Mouse (Mus musculus) CH12.LX (cell line): ENCODE data around the gene Slc38a5. TPM values are rescaled to one million over a fixed set of nuclear protein-coding genes. Genes with fewer than 3 reads are reported as not detected.
"Not testable (repeated sequence)": the region's sequence is repeated elsewhere in the genome, so short reads cannot be mapped to it uniquely, and the experiment has no call there.

Source experiments
- DNase-seq: peaks from one replicate; pipeline ENCODE4 v3.0.0-alpha.2; 2013; ENCODE audit errors: extremely low read depth
- H3K27ac ChIP-seq: 2 replicates; pipeline ENCODE4 v1.5.1; 2012; ENCODE audit warnings: low read depth, mild to moderate bottlenecking, control low read depth, moderate library complexity; ENCODE audit not compliant: insufficient read depth
- H3K27me3 ChIP-seq: replicated peaks from 2 replicates; pipeline ENCODE3; 2012; ENCODE audit warnings: inconsistent platforms
- H3K36me3 ChIP-seq, 2 experiments: replicated peaks in 1 of 2; 2 replicates each; pipeline versions ENCODE3 to v1.6.1; 2012; ENCODE audit warnings: inconsistent platforms in 1 of 2, low read length in 1 of 2, mild to moderate bottlenecking in 1 of 2, mixed read lengths in 1 of 2, moderate library complexity in 1 of 2; ENCODE audit not compliant: control insufficient read depth in 1 of 2, insufficient read depth in 1 of 2
- H3K4me1 ChIP-seq, 2 experiments: 2 replicates each; pipeline ENCODE4 v1.6.1; 2012; ENCODE audit warnings: inconsistent platforms in 1 of 2, moderate library complexity in 1 of 2; ENCODE audit not compliant: insufficient read depth in 2 of 2, control insufficient read depth in 1 of 2
- H3K4me2 ChIP-seq: 2 replicates; pipeline ENCODE4 v1.6.1; 2012; ENCODE audit warnings: low read depth, mild to moderate bottlenecking, control low read depth; ENCODE audit not compliant: poor library complexity, insufficient read depth, severe bottlenecking
- H3K4me3 ChIP-seq, 3 experiments: fragments of 150-350 bp in 1 of 3; sonication (generic) in 1 of 3; replicated peaks in 1 of 3; 2 replicates each; pipeline versions ENCODE3 to v1.5.1; 2011 to 2012; ENCODE audit warnings: low read depth in 2 of 3, low read length in 2 of 3, mild to moderate bottlenecking in 2 of 3, moderate library complexity in 2 of 3, control low read depth in 1 of 3, improper control_type of control experiment in 1 of 3, inconsistent platforms in 1 of 3, mixed read lengths in 1 of 3; ENCODE audit not compliant: poor library complexity in 1 of 3
- H3K79me2 ChIP-seq: replicated peaks from 2 replicates; pipeline ENCODE4 v1.6.1; 2012; ENCODE audit warnings: mild to moderate bottlenecking, moderate library complexity; ENCODE audit not compliant: control insufficient read depth, poor library complexity, insufficient read depth, severe bottlenecking; ENCODE audit errors: extremely low read depth
- H3K9ac ChIP-seq: 2 replicates; pipeline ENCODE4 v1.6.1; 2012; ENCODE audit warnings: low read depth, mild to moderate bottlenecking, control low read depth, moderate library complexity; ENCODE audit not compliant: insufficient read depth
- H3K9me3 ChIP-seq: replicated peaks from 2 replicates; pipeline ENCODE3; 2012; ENCODE audit warnings: low read length, inconsistent platforms, mixed read lengths
- CTCF ChIP-seq, 2 experiments: IDR thresholded peaks in 1 of 2; conservative IDR thresholded peaks in 1 of 2; 2 replicates each; pipeline ENCODE4 v1.5.1; 2011 to 2012; ENCODE audit warnings: low read depth in 2 of 2, low read length in 2 of 2, improper control_type of control experiment in 1 of 2, inconsistent platforms in 1 of 2, mild to moderate bottlenecking in 1 of 2, moderate library complexity in 1 of 2
- E2F4 ChIP-seq: IDR thresholded peaks from 2 replicates; pipeline ENCODE4 v1.6.1; 2011; ENCODE audit warnings: low read depth, low read length, improper control_type of control experiment; ENCODE audit not compliant: insufficient replicate concordance
- EP300 ChIP-seq: IDR thresholded peaks from 2 replicates; pipeline ENCODE4 v1.6.1; 2011; ENCODE audit warnings: low read length, improper control_type of control experiment
- GABPA ChIP-seq: IDR thresholded peaks from 2 replicates; pipeline ENCODE4 v1.6.1; 2012; ENCODE audit warnings: low read depth, low read length, improper control_type of control experiment, inconsistent platforms; ENCODE audit not compliant: insufficient replicate concordance
- KAT2A ChIP-seq: IDR thresholded peaks from 2 replicates; pipeline ENCODE4 v1.6.1; 2012; ENCODE audit warnings: low read length, improper control_type of control experiment, inconsistent platforms; ENCODE audit not compliant: insufficient replicate concordance
- MEF2A ChIP-seq: IDR thresholded peaks from 2 replicates; pipeline ENCODE4 v1.6.1; 2014; ENCODE audit warnings: low read depth, mild to moderate bottlenecking, inconsistent platforms, low read length, improper control_type of control experiment, borderline replicate concordance
- NELFE ChIP-seq: IDR thresholded peaks from 2 replicates; pipeline ENCODE4 v1.6.1; 2011; ENCODE audit warnings: low read depth, low read length, improper control_type of control experiment
- PAX5 ChIP-seq: IDR thresholded peaks from 2 replicates; pipeline ENCODE4 v1.6.1; 2012; ENCODE audit warnings: low read length, inconsistent platforms, mixed read lengths
- POLR2A ChIP-seq: IDR thresholded peaks from 2 replicates; pipeline ENCODE4 v1.6.1; 2011; ENCODE audit warnings: low read depth, mild to moderate bottlenecking, improper control_type of control experiment, low read length
- RAD21 ChIP-seq: IDR thresholded peaks from 2 replicates; pipeline ENCODE4 v1.6.1; 2011; ENCODE audit warnings: low read depth, mild to moderate bottlenecking, low read length, improper control_type of control experiment, moderate library complexity
- RCOR1 ChIP-seq: conservative IDR thresholded peaks from 2 replicates; pipeline ENCODE4 v1.6.1; 2012; ENCODE audit warnings: low read depth, mild to moderate bottlenecking, inconsistent platforms, low read length, improper control_type of control experiment
- SIN3A ChIP-seq: IDR thresholded peaks from 2 replicates; pipeline ENCODE4 v1.6.1; 2012; ENCODE audit warnings: low read length, improper control_type of control experiment, inconsistent platforms
- SMC3 ChIP-seq: IDR thresholded peaks from 2 replicates; pipeline ENCODE4 v1.6.1; 2011; ENCODE audit warnings: low read depth, low read length, improper control_type of control experiment
- TCF12 ChIP-seq: IDR thresholded peaks from 2 replicates; pipeline ENCODE4 v1.6.1; 2014; ENCODE audit warnings: low read depth, mild to moderate bottlenecking, inconsistent platforms, low read length, improper control_type of control experiment
- ZC3H11A ChIP-seq: IDR thresholded peaks from 2 replicates; pipeline ENCODE4 v1.6.1; 2012; ENCODE audit warnings: low read depth, mild to moderate bottlenecking, inconsistent platforms, low read length, improper control_type of control experiment
- dilution Hi-C: fragments of 300-500 bp; cut with MboI; formaldehyde crosslinking; loops from 2 replicates; pipeline ENCODE4 v1.14.3; 2020; ENCODE audit warnings: low sequenced_read_pairs; ENCODE audit not compliant: extremely low pct_unique_long_range_greater_than_20kb, extremely low pct_ligation_motif_present
- in situ Hi-C: fragments of 300-500 bp; cut with MboI; formaldehyde crosslinking; loops from 3 replicates; pipeline ENCODE4 v1.14.3; 2019; ENCODE audit warnings: low sequenced_read_pairs, low pct_ligation_motif_present, low pct_unique_long_range_greater_than_20kb, mixed read lengths
- polyA plus RNA-seq: library from polyadenylated mRNA; unstranded; fragments of >175 nt; gene quantifications from 2 replicates; pipeline ENCODE4 v1.2.1, GENCODE M21; 2012; ENCODE audit warnings: low read depth; ENCODE audit not compliant: insufficient read length
- total RNA-seq, 2 experiments: library from RNA; depleted of rRNA; stranded (reverse); fragments of 300-350 nt in 1 of 2; fragments of >200 nt in 1 of 2; gene quantifications; 2 replicates each; pipeline ENCODE4 v1.2.3; 2012 to 2014

The Slc38a5 gene
- total and polyA plus RNA-seq, 3 experiments, result not detected

DNA sequence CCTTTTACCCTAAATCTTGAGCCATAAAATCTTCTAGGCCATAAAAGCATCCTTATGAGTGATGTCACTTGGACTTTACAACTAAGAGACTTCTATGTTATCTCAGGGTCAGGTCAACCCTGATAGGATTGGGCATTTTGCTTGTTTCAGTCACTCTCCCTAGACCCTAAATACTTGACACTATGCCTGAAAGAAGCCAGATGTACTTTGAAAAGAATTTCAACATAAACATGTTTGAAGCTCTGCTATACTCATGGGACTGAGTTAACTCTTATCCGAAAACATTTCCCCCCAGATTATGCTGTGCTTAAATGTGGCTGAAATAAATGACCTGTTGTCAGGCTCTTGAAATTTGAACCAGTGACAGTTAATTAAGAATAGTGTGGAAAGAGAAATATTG is 38.4 kb downstream of the Slc38a5 start:
- H3K27ac ChIP-seq, result no peak overlapping the region
- in situ Hi-C loops, result no loop called here
- no peaks in the 10 kb centered on the region for H3K79me2 ChIP-seq
- H3K36me3 ChIP-seq, result no peaks in the 10 kb centered on the region
- no peak overlapping the region for H3K4me2 ChIP-seq
- H3K9ac ChIP-seq, result no peak overlapping the region
- H3K9me3 ChIP-seq, result no peaks in the 10 kb centered on the region
- no peaks in the 10 kb centered on the region for H3K27me3 ChIP-seq
- no peak for TF ChIP-seq ZC3H11A
- no peak overlapping the region for H3K4me3 ChIP-seq
- no peaks in the 10 kb centered on the region for H3K4me1 ChIP-seq
- dilution Hi-C loops, result no loop called here
- DNase-seq, result no peak

DNA sequence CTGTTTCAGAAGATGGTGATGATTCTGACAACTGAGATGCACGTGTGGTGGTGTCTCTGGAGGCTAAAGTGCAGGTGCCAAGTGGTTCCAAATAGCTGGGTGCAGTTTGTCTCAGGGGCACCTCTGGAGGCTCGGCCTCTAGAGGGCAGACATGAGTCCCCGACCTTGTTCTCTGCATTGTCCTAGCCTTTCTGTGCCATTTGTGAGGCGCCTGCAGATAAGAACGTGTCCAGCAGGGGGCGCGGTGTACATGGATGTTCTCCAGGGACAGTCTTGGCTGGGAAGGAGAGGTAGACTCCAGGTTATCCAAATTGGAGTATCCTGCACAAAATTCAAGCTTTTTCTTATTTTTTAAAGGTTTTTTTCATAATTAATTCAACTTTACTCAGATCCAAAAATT is 44.0 kb downstream of the Slc38a5 start:
- H3K79me2 ChIP-seq, H3K4me2 ChIP-seq, dilution Hi-C loops, H3K4me3 ChIP-seq, H3K4me1 ChIP-seq, H3K27me3 ChIP-seq, H3K9ac ChIP-seq, H3K9me3 ChIP-seq, H3K36me3 ChIP-seq, in situ Hi-C loops, H3K27ac ChIP-seq: not testable (repeated sequence)
- peak; percentile 72 for DNase-seq
- TF ChIP-seq CTCF (conservative IDR thresholded peaks at IDR 0.05 in 1 of 2, IDR thresholded peaks at IDR 0.05 in 1 of 2; ENCODE audit: low read depth in 2 of 2, low read length in 2 of 2), result peak; percentile 28 to 85; a peak in 2 of 4 replicates
- TF ChIP-seq SMC3, result peak; percentile 49
- peak; percentile 29; the same call in 1 of the 2 replicates for TF ChIP-seq NELFE
- peak; percentile 42 for TF ChIP-seq RAD21

DNA sequence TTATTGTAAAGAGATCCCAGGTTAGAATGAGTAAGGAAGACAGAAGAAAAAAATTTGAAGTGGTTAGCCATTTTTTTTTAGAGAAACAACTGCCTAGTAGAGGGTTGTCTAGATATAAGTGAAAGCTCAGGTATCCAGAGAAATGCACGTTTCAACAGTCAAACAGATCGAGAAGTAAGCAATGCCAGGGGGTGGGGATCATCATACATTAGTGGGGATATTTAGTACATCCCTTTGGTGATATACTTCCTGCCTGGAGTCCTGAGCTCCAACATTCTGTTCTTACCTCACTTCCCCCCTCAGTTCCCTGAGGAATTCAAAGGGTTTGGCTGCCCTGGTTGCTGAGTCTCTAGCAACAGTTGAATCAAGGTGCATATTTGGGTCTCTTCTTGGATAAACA is 56.2 kb downstream of the Slc38a5 start, which contains the start of gene Ssxb10:
Ssxb10 (plus strand) TSS at position 301 of the 400 bp plus-strand sequence.
- dilution Hi-C loops, result no loop called here
- Histone ChIP-seq H3K79me2 (no peaks in the 10 kb centered on the region), H3K27ac (no peak within 1 kb of the TSS), H3K4me3 (no peak within 1 kb of the TSS), H3K4me2 (no peak within 1 kb of the TSS), H3K9me3 (no peaks in the 10 kb centered on the region), H3K9ac (no peak within 1 kb of the TSS), H3K36me3 (no peaks in the 10 kb centered on the region), H3K4me1 (no peaks in the 10 kb centered on the region), H3K27me3 (no peaks in the 10 kb centered on the region)
- no peak for DNase-seq
- TF ChIP-seq RCOR1 (no peak), MEF2A (no peak), NELFE (no peak), GABPA (no peak), KAT2A (no peak), SIN3A (no peak), TCF12 (no peak), PAX5 (no peak), POLR2A (no peak), EP300 (no peak), E2F4 (no peak)
- in situ Hi-C loops, result no loop called here

Other genes starting within 250 kb of the Slc38a5 start
- gene Suv39h1, start 196.4 kb upstream of the Slc38a5 start, total RNA-seq (2012; rRNA removed), result 40.6 and 46.4 TPM in 2 replicates
- 71.5 and 73.7 TPM in 2 replicates for gene Suv39h1, start 196.4 kb upstream of the Slc38a5 start, total RNA-seq (2014; rRNA removed)
- gene Suv39h1, start 196.4 kb upstream of the Slc38a5 start, polyA plus RNA-seq, result 48.4 and 51.4 TPM in 2 replicates
- 47.0 and 58.1 TPM in 2 replicates for gene Was, start 180.6 kb upstream of the Slc38a5 start, total RNA-seq (2012; rRNA removed)
- gene Was, start 180.6 kb upstream of the Slc38a5 start, total RNA-seq (2014; rRNA removed), result 53.9 and 63.5 TPM in 2 replicates
- 75.6 and 83.7 TPM in 2 replicates for gene Was, start 180.6 kb upstream of the Slc38a5 start, polyA plus RNA-seq
- gene Wdr13, start 138.2 kb upstream of the Slc38a5 start, total RNA-seq (2012; rRNA removed), result 9.3 and 11.9 TPM in 2 replicates
- 7.6 and 9.4 TPM in 2 replicates for gene Wdr13, start 138.2 kb upstream of the Slc38a5 start, total RNA-seq (2014; rRNA removed)
- 12.7 and 13.0 TPM in 2 replicates for gene Wdr13, start 138.2 kb upstream of the Slc38a5 start, polyA plus RNA-seq
- gene Rbm3, start 125.3 kb upstream of the Slc38a5 start, total RNA-seq (2012; rRNA removed), result 681 and 877 TPM in 2 replicates
- 2,152 and 2,409 TPM in 2 replicates for gene Rbm3, start 125.3 kb upstream of the Slc38a5 start, total RNA-seq (2014; rRNA removed)
- 639 and 778 TPM in 2 replicates for gene Rbm3, start 125.3 kb upstream of the Slc38a5 start, polyA plus RNA-seq
- 6.0 and 6.3 TPM in 2 replicates for gene Tbc1d25, start 95.0 kb upstream of the Slc38a5 start, total RNA-seq (2012; rRNA removed)
- gene Tbc1d25, start 95.0 kb upstream of the Slc38a5 start, total RNA-seq (2014; rRNA removed), result 2.3 and 2.4 TPM in 2 replicates
- gene Tbc1d25, start 95.0 kb upstream of the Slc38a5 start, polyA plus RNA-seq, result 10.2 and 10.4 TPM in 2 replicates
- 64.3 and 71.0 TPM in 2 replicates for gene Ebp, start 77.6 kb upstream of the Slc38a5 start, total RNA-seq (2012; rRNA removed)
- 44.0 and 46.4 TPM in 2 replicates for gene Ebp, start 77.6 kb upstream of the Slc38a5 start, total RNA-seq (2014; rRNA removed)
- gene Ebp, start 77.6 kb upstream of the Slc38a5 start, polyA plus RNA-seq, result 66.6 and 70.9 TPM in 2 replicates
- 0.08 and 0.64 TPM in 2 replicates for gene Porcn, start 64.6 kb upstream of the Slc38a5 start, total RNA-seq (2012; rRNA removed)
- gene Porcn, start 64.6 kb upstream of the Slc38a5 start, total RNA-seq (2014; rRNA removed), result not detected in 2 replicates
- gene Porcn, start 64.6 kb upstream of the Slc38a5 start, polyA plus RNA-seq, result not detected in 2 replicates
- gene Ftsj1, start 18.7 kb upstream of the Slc38a5 start, total RNA-seq (2012; rRNA removed), result 17.0 and 20.1 TPM in 2 replicates
- 17.7 and 22.3 TPM in 2 replicates for gene Ftsj1, start 18.7 kb upstream of the Slc38a5 start, total RNA-seq (2014; rRNA removed)
- 29.1 and 31.6 TPM in 2 replicates for gene Ftsj1, start 18.7 kb upstream of the Slc38a5 start, polyA plus RNA-seq
- not detected in 2 replicates for gene Ssxb10, start 56.3 kb downstream of the Slc38a5 start, total RNA-seq (2012; rRNA removed)
- gene Ssxb10, start 56.3 kb downstream of the Slc38a5 start, total RNA-seq (2014; rRNA removed), result not detected in 2 replicates
- gene Ssxb10, start 56.3 kb downstream of the Slc38a5 start, polyA plus RNA-seq, result not detected in 2 replicates
- gene Ssxb9, start 95.8 kb downstream of the Slc38a5 start, total RNA-seq (2012; rRNA removed), result not detected in 2 replicates
- not detected in 2 replicates for gene Ssxb9, start 95.8 kb downstream of the Slc38a5 start, total RNA-seq (2014; rRNA removed)
- gene Ssxb9, start 95.8 kb downstream of the Slc38a5 start, polyA plus RNA-seq, result not detected in 2 replicates
- not detected in 2 replicates for gene Ssxb1, start 142.2 kb downstream of the Slc38a5 start, total RNA-seq (2012; rRNA removed)
- gene Ssxb1, start 142.2 kb downstream of the Slc38a5 start, total RNA-seq (2014; rRNA removed), result not detected in 2 replicates
- gene Ssxb1, start 142.2 kb downstream of the Slc38a5 start, polyA plus RNA-seq, result not detected in 2 replicates
- not detected in 2 replicates for gene Ssxb2, start 190.6 kb downstream of the Slc38a5 start, total RNA-seq (2012; rRNA removed)
- not detected in 2 replicates for gene Ssxb2, start 190.6 kb downstream of the Slc38a5 start, total RNA-seq (2014; rRNA removed)
- not detected in 2 replicates for gene Ssxb2, start 190.6 kb downstream of the Slc38a5 start, polyA plus RNA-seq